Mouse (Mus musculus): ENCODE results near the gene Scrn2.

- TF ChIP-seq CTCF (IDR thresholded peaks at IDR 0.05) (no peak), POLR2A (IDR thresholded peaks at IDR 0.05; ENCODE audit: insufficient read depth, low read depth, low read length) (no peak), EP300 (IDR thresholded peaks at IDR 0.05; ENCODE audit: insufficient read depth, low read depth, low read length) (no peak)
These were observed 37.1 kb downstream of the Scrn2 start for GRCm38 (mm10) chr11:97066656-97067360.

Measured in heart, adult 2 months (tissue).